Mouse (Mus musculus) CH12F3 (cell line): ENCODE data around the gene Rimbp3.

Source experiments
- in situ Hi-C: fragments of 300-500 bp; cut with MboI; formaldehyde crosslinking; loops from 2 replicates; pipeline ENCODE4 v1.14.3; 2020; ENCODE audit warnings: low sequenced_read_pairs

The Rimbp3 gene

DNA sequence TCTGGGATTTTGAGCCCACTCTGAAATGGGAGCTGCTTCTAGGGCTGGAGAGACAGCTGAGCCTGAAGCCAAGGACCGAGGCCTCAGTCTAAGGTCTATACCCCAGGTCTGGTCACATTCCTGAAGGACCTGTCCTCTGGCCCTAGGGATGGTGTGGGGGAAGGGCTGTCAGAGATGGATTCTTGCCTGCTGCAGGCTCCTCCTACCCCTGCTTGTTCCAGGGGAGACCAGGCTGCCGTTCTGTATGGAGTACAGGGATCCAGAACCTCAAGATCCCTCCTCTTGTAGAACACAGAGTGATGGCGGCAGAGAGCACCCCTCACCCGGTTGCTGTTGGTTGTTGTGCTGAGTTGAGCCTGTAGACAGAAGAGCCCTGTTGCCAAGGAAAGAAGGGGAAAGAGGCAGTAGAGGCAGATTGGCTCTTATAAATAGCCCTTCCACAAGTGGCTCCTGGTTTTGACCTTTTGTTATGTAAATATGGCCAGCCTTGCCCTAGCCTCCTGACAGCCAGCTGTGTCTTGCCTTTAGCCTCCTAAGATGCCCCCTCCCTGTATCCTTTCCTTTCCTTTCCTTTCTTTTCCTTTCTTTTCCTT is 45.7 kb downstream of the Rimbp3 start:
- in situ Hi-C loops: no loop called here

DNA sequence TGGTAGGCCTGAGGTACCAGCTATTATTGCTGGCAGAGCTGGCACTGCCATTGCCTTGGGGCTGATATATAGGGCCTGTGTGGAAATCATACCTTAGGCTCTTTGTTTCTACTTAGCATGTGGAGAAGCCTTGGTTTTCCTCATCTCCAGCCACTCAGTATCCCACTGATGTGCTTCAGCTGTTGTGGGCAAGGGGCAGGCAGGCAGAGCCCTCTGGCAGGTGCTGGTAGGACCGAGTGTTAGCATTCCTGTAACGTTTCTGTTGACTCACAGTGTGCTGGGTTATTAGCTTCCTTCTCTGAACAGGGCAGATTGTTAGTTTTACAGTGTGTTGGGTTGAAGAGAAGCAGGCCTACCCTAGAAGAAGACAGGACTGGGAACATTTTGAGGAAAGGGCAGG is 46.9 kb downstream of the Rimbp3 start:
- in situ Hi-C loops: no loop called here

DNA sequence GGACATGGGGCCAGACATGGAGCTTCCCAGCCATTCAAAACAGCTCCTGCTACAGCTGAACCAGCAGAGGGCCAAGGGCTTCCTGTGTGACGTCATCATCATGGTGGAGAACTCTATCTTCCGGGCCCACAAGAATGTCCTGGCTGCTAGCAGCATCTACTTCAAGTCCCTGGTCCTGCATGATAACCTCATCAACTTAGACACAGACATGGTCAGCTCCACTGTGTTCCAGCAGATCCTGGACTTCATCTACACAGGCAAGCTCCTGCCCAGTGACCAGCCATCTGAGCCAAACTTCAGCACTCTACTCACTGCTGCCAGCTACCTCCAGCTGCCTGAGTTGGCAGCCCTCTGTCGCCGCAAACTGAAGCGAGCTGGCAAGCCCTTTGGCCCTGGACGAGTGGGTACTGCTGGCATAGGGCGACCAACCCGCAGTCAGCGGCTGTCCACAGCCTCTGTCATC is 49.0 kb downstream of the Rimbp3 start:
- in situ Hi-C loops: no loop called here

DNA sequence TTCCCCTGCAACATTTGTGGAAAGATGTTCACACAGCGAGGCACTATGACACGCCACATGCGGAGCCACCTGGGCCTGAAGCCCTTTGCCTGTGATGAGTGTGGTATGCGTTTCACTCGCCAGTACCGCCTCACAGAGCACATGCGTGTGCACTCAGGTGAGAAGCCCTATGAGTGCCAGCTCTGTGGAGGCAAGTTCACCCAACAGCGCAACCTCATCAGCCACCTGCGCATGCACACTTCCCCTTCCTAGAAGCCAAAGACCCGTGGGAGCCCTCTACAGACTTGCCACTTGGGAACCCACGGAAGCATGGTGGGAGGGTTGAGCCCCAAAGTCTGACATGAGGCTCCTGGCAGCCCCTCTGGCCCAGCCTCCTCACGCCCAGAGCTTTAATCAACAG is 50.5 kb downstream of the Rimbp3 start:
- in situ Hi-C loops: no loop called here

DNA sequence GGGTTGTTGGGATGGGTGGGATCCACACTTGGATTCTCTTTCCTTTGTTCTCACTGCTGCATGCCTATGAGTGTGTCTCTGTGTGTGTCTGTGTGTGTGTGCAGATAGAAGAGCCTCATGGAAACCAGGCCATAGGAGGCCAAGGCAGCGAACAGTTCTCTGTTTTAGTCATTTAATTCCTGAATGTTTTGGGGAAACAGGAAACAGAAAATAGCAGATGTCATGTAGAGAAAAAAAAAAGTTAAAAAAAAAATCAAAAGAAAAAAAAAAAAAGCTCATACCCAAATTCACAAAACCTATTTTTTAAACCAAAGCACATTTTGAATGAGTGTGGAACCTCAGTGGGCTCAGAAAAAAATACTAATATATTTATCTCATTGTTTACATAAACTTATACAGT is 52.9 kb downstream of the Rimbp3 start:
- in situ Hi-C loops: no loop called here
